Mouse (Mus musculus): ENCODE results near the gene Gabrd. TPM values are rescaled to one million over a fixed set of nuclear protein-coding genes. Genes with fewer than 3 reads are reported as not detected.

The Gabrd gene
- total RNA-seq, 2 experiments from 2014 or later, result 58.3 to 66.1 TPM

GRCm38 (mm10) chr4:155352581-155352980, 45.3 kb downstream of the Gabrd start:
- intact Hi-C loops (cut with DNase I), result no loop called here
- no peak for DNase-seq (ENCODE audit: low spot score in 2 of 2)

- DNase-seq (ENCODE audit: low spot score in 2 of 2), result no peak
- intact Hi-C loops (cut with DNase I), result no loop called here
Measured at GRCm38 (mm10) chr4:155346350-155346749, 51.6 kb downstream of the Gabrd start.

- intact Hi-C loops (cut with DNase I), result no loop called here
- peak; percentile 87 to 88 for DNase-seq (ENCODE audit: low spot score in 2 of 2)
Measured at GRCm38 (mm10) chr4:155345608-155345953, 52.3 kb downstream of the Gabrd start.

GRCm38 (mm10) chr4:155344716-155345607, 53.0 kb downstream of the Gabrd start:
- peak; percentile 47 to 76 for DNase-seq (ENCODE audit: low spot score in 2 of 2)
- intact Hi-C loops (cut with DNase I), result no loop called here

GRCm38 (mm10) chr4:155344299-155344600, 53.7 kb downstream of the Gabrd start:
- no peak for DNase-seq (ENCODE audit: low spot score in 2 of 2)
- intact Hi-C loops (cut with DNase I), result no loop called here

- intact Hi-C loops (cut with DNase I), result no loop called here
- peak in 1 of 2 experiments; percentile 53 for DNase-seq (ENCODE audit: low spot score in 2 of 2)
Measured at GRCm38 (mm10) chr4:155343415-155344298, 54.3 kb downstream of the Gabrd start.

- intact Hi-C loops (cut with DNase I), result no loop called here
Measured at GRCm38 (mm10) chr4:155336284-155337050, 61.4 kb downstream of the Gabrd start.

More at GRCm38 (mm10) chr4:155336284-155337050, 61.4 kb downstream of the Gabrd start:
- no peak for DNase-seq (ENCODE audit: low spot score in 2 of 2)

Other genes with a start within 250 kb of the Gabrd start
- gene Ski, start 175.5 kb downstream of the Gabrd start, total RNA-seq (2021), result 100 to 1,000 TPM; 110 to 111 TPM
- gene Faap20, start 148.3 kb downstream of the Gabrd start, total RNA-seq (2021), result 10 to 100 TPM; 22.6 to 27.0 TPM
- 100 to 1,000 TPM; 204 to 214 TPM for gene Prkcz, start 36.8 kb downstream of the Gabrd start, total RNA-seq (2021)
- 10 to 100 TPM; 11.2 to 11.7 TPM for gene Cfap74, start 11.1 kb upstream of the Gabrd start, total RNA-seq (2021)
- 1 to 10 TPM; 1.2 to 2.9 TPM for gene Tmem52, start 71.0 kb upstream of the Gabrd start, total RNA-seq (2021)
- gene Gnb1, start 93.2 kb upstream of the Gabrd start, total RNA-seq (2021), result 1,000 to 10,000 TPM in 1 of 2 experiments, 100 to 1,000 TPM in 1; 991 to 1,025 TPM
- 10 to 100 TPM; 62.2 to 62.5 TPM for gene Nadk, start 164.3 kb upstream of the Gabrd start, total RNA-seq (2021)
- gene Slc35e2, start 203.3 kb upstream of the Gabrd start, total RNA-seq (2021), result 10 to 100 TPM; 48.8 to 53.1 TPM
- 10 to 100 TPM; 45.4 to 47.0 TPM for gene Cdk11b, start 226.7 kb upstream of the Gabrd start, total RNA-seq (2021)
- not detected for gene Gm10563, start 247.3 kb upstream of the Gabrd start, total RNA-seq (2021)

Data from left cerebral cortex, postnatal 14 days (tissue).